Mouse (Mus musculus): ENCODE results near the gene Hlcs. TPM values are rescaled to one million over a fixed set of nuclear protein-coding genes. Genes with fewer than 3 reads are reported as not detected.
A peak's percentile ranks its signal among the peaks of the same experiment; 100 is the strongest.

The Hlcs gene
- total and polyA plus RNA-seq, 2 experiments from 2014 or later: 5.8 to 6.8 TPM

DNA sequence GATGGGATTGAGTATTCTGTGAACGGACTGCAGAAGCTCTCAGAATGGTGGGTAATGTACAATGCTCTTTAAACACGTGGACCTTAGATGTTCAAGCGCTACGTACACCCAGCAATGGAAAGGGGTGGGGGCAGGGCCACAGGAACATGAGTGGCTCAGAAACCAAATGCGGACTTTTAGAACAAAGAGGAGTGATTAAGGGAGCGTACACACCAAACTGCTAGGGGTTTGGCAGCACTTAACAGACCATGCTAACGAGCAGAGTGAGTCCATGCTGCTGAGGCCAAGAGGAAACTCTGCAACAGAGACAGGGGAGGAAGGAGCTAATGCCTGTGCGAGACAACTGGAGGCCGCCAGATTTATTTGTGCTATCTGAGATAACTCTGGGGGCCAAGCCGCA, 170.0 kb downstream of the Hlcs start:
- no peak for TF ChIP-seq CTCF (IDR thresholded peaks at IDR 0.05; ENCODE audit: low read depth)
- 7% methylated on average over 10 of the region's 10 CpGs for WGBS
- Histone ChIP-seq H3K27me3 (ENCODE audit: insufficient read depth, low read length) (no peaks in the 10 kb centered on the region), H3K9ac (no peak overlapping the region), H3K27ac (ENCODE audit: low read depth, low read length) (no peak overlapping the region), H3K4me3 (ENCODE audit: low read depth, low read length) (no peak overlapping the region), H3K4me2 (ENCODE audit: low read depth) (peak overlapping the region; percentile 21), H3K36me3 (ENCODE audit: insufficient read depth) (no peaks in the 10 kb centered on the region), H3K9me3 (ENCODE audit: low read length) (no peaks in the 10 kb centered on the region), H3K4me1 (ENCODE audit: insufficient read depth) (peaks cover 11% of the 10 kb centered on the region)
- peak; percentile 57 for DNase-seq
- peak; percentile 77 for ATAC-seq

DNA sequence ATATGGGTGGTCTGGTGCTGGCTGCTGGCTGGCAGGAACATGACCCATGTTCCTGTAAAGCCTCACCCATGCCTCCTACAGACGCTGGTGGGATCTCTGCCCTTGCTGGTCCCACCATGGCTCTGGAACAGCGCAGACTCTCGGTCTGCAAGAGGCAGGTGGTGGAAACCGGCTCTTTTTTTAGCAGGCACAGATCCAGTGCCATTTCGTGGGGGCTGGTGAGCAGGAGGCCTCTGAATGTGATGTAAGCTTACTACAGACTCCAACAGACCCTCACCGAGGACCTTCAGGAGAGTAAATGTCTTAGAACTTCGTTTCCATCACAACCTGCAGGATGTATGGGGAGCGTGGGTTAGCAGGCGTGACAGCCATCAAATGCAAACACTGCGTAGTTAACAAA, 172.6 kb downstream of the Hlcs start:
- no peak for DNase-seq
- no peak for ATAC-seq
- Histone ChIP-seq H3K27ac (ENCODE audit: low read depth, low read length) (no peak overlapping the region), H3K4me3 (ENCODE audit: low read depth, low read length) (no peak overlapping the region), H3K9me3 (ENCODE audit: low read length) (no peaks in the 10 kb centered on the region), H3K36me3 (ENCODE audit: insufficient read depth) (no peaks in the 10 kb centered on the region), H3K4me2 (ENCODE audit: low read depth) (no peak overlapping the region), H3K27me3 (ENCODE audit: insufficient read depth, low read length) (no peaks in the 10 kb centered on the region), H3K4me1 (ENCODE audit: insufficient read depth) (peaks cover 7% of the 10 kb centered on the region), H3K9ac (no peak overlapping the region)
- 69% methylated on average over 10 of the region's 10 CpGs for WGBS
- TF ChIP-seq CTCF (IDR thresholded peaks at IDR 0.05; ENCODE audit: low read depth): no peak

GRCm38 (mm10) chr16:94134218-94134617, 179.2 kb downstream of the Hlcs start:
- no peaks in the 10 kb centered on the region for H3K27me3 ChIP-seq (ENCODE audit: insufficient read depth, low read length)
- ATAC-seq: peak; percentile 36; the same call in 1 of the 2 replicates
- no peak for DNase-seq
- no peaks in the 10 kb centered on the region for H3K9me3 ChIP-seq (ENCODE audit: low read length)
- H3K27ac ChIP-seq (ENCODE audit: low read depth, low read length): no peak overlapping the region
- H3K9ac ChIP-seq: no peak overlapping the region
- no peak overlapping the region for H3K4me2 ChIP-seq (ENCODE audit: low read depth)
- H3K4me1 ChIP-seq (ENCODE audit: insufficient read depth): no peaks in the 10 kb centered on the region
- H3K4me3 ChIP-seq (ENCODE audit: low read depth, low read length): no peak overlapping the region
- no peaks in the 10 kb centered on the region for H3K36me3 ChIP-seq (ENCODE audit: insufficient read depth)
- WGBS: 67% methylated on average over 10 of the region's 10 CpGs
- TF ChIP-seq CTCF (IDR thresholded peaks at IDR 0.05; ENCODE audit: low read depth): no peak

DNA sequence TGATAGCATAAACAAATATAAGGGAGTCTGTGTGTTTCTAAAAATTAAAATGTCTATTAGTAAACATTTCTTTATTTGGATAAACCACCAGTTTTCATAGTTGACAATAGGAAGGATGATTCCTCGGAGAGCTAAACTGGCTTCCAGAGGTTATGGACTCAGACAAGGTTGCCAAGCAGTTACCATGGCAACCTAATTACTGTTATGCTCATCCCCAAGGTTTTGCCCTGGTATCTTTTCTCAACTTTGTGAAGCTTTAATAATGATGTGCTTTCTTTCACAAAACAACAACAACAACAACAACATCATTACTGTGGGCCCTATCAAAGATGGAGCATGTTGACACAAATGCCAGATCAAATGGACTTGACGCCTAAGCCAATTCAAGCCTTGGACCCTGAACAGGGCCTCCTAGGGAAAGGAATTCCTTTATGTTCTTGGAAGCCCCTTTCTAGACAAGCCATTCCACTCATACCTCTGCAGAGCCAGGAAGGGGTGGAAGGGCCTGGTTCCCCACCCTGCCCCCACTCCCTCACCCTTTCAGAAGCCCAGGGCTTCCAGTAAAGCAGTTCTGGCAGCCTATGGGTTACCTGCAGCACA, 185.0 kb downstream of the Hlcs start:
- TF ChIP-seq CTCF (IDR thresholded peaks at IDR 0.05; ENCODE audit: low read depth): no peak
- WGBS: 14% methylated on average over 2 of the region's 2 CpGs
- Histone ChIP-seq H3K9ac (no peak overlapping the region), H3K4me3 (ENCODE audit: low read depth, low read length) (no peak overlapping the region), H3K27ac (ENCODE audit: low read depth, low read length) (no peak overlapping the region), H3K4me1 (ENCODE audit: insufficient read depth) (peaks cover 12% of the 10 kb centered on the region; the same call in 1 of the 2 replicates), H3K36me3 (ENCODE audit: insufficient read depth) (no peaks in the 10 kb centered on the region), H3K4me2 (ENCODE audit: low read depth) (no peak overlapping the region), H3K9me3 (ENCODE audit: low read length) (no peaks in the 10 kb centered on the region), H3K27me3 (ENCODE audit: insufficient read depth, low read length) (peaks cover 12% of the 10 kb centered on the region)
- DNase-seq (no peak), ATAC-seq (no peak)

DNA sequence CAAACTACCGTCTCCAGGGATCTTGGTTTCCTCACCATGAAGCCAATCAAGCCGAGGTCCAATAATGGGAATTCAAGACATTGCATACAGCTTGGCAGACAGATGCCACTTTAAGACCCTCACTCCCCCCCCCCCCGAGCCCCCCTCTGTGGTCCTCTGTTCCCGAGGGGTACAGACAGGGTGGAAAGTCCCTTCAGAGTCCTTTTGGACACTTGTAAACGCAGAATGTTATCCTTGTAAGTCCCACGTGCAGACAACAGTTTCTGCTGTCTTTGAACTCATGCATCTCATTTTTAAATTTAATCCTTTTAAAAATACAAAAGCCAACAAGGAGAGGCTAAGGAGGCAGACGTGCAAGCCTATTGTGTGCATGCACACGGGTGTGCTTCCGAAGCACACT, 187.2 kb downstream of the Hlcs start:
- Histone ChIP-seq H3K4me1 (ENCODE audit: insufficient read depth) (peaks cover 12% of the 10 kb centered on the region; the same call in 1 of the 2 replicates), H3K9me3 (ENCODE audit: low read length) (no peaks in the 10 kb centered on the region), H3K9ac (no peak overlapping the region), H3K27me3 (ENCODE audit: insufficient read depth, low read length) (peaks cover 12% of the 10 kb centered on the region), H3K27ac (ENCODE audit: low read depth, low read length) (no peak overlapping the region), H3K4me2 (ENCODE audit: low read depth) (peak overlapping the region; percentile 95), H3K4me3 (ENCODE audit: low read depth, low read length) (no peak overlapping the region), H3K36me3 (ENCODE audit: insufficient read depth) (no peaks in the 10 kb centered on the region)
- TF ChIP-seq CTCF (IDR thresholded peaks at IDR 0.05; ENCODE audit: low read depth): no peak
- 21% methylated on average over 9 of the region's 9 CpGs for WGBS
- DNase-seq: no peak
- ATAC-seq: no peak

- Histone ChIP-seq H3K9me3 (ENCODE audit: low read length) (no peaks in the 10 kb centered on the region), H3K27me3 (ENCODE audit: insufficient read depth, low read length) (peaks cover 12% of the 10 kb centered on the region), H3K27ac (ENCODE audit: low read depth, low read length) (no peak overlapping the region), H3K4me2 (ENCODE audit: low read depth) (peak overlapping the region; percentile 95), H3K9ac (peak overlapping the region; percentile 48), H3K36me3 (ENCODE audit: insufficient read depth) (no peaks in the 10 kb centered on the region), H3K4me3 (ENCODE audit: low read depth, low read length) (peak overlapping the region; percentile 50), H3K4me1 (ENCODE audit: insufficient read depth) (peaks cover 12% of the 10 kb centered on the region; the same call in 1 of the 2 replicates)
- DNase-seq (peak; percentile 62), ATAC-seq (peak; percentile 81)
- under 1% methylated on average over 74 of the region's 83 CpGs for WGBS
- TF ChIP-seq CTCF (IDR thresholded peaks at IDR 0.05; ENCODE audit: low read depth): no peak; the same call in 1 of the 2 replicates
Measured at GRCm38 (mm10) chr16:94125172-94125981, 188.0 kb downstream of the Hlcs start.

GRCm38 (mm10) chr16:94123247-94123646, 190.1 kb downstream of the Hlcs start:
- Histone ChIP-seq H3K4me3 (ENCODE audit: low read depth, low read length) (no peak overlapping the region), H3K36me3 (ENCODE audit: insufficient read depth) (no peaks in the 10 kb centered on the region), H3K4me1 (ENCODE audit: insufficient read depth) (peaks cover 12% of the 10 kb centered on the region; the same call in 1 of the 2 replicates), H3K9me3 (ENCODE audit: low read length) (no peaks in the 10 kb centered on the region), H3K27ac (ENCODE audit: low read depth, low read length) (no peak overlapping the region), H3K27me3 (ENCODE audit: insufficient read depth, low read length) (peaks cover 12% of the 10 kb centered on the region), H3K9ac (no peak overlapping the region), H3K4me2 (ENCODE audit: low read depth) (no peak overlapping the region)
- peak; percentile 70 for DNase-seq
- 31% methylated on average over 11 of the region's 11 CpGs for WGBS
- no peak for TF ChIP-seq CTCF (IDR thresholded peaks at IDR 0.05; ENCODE audit: low read depth)
- no peak for ATAC-seq
